In genomic region chr4:47333541-47333940, GRCm38 (mm10) we compare ENCODE assay signal across 23 mouse cellular contexts. TPM values are rescaled to one million over a fixed set of nuclear protein-coding genes. Genes with fewer than 3 reads are reported as not detected.
A peak's percentile ranks its signal among the peaks of the same experiment; 100 is the strongest.
DNase-seq lines count a peak whose midpoint lies in the region; ATAC-seq and TF ChIP-seq lines count a peak whose summit lies in the region.
"Had no signal": no experiment of that assay in that cellular context is flagged by ENCODE, and none has a peak within 500 bp of the region (broad histone marks: within the 10 kb centered on the region; RNA-seq: fewer than 3 reads in every experiment).

No protein-coding gene starts in this region.

- H3K27me3 ChIP-seq in lung, postnatal 0 days (replicated peaks; ENCODE audit: insufficient read depth, low read length), result no peaks in the 10 kb centered on the region
- H3K27me3 ChIP-seq in neural tube, embryonic 15.5 days (replicated peaks), result no peaks in the 10 kb centered on the region
- H3K27me3 ChIP-seq: embryonic facial prominence, embryonic 13.5 days; heart, embryonic 15.5 days had no signal

- no peak overlapping the region for H3K9ac ChIP-seq in lung, postnatal 0 days (replicated peaks; ENCODE audit: low read depth)
- H3K9ac ChIP-seq in neural tube, embryonic 15.5 days (replicated peaks), result no peak overlapping the region
- H3K9ac ChIP-seq: embryonic facial prominence, embryonic 13.5 days; forebrain, embryonic 12.5 days; heart, embryonic 15.5 days; hindbrain, embryonic 14.5 days had no signal

- H3K4me1 ChIP-seq in lung, postnatal 0 days (ENCODE audit: insufficient read depth, low read depth, low read length), result no peaks in the 10 kb centered on the region
- no peaks in the 10 kb centered on the region for H3K4me1 ChIP-seq in cortical plate, adult 2 months (ENCODE audit: control insufficient read depth, insufficient read depth, low read length)
- H3K4me1 ChIP-seq in neural tube, embryonic 15.5 days, result no peaks in the 10 kb centered on the region
- H3K4me1 ChIP-seq: forebrain, embryonic 12.5 days; heart, embryonic 15.5 days; hindbrain, embryonic 10.5 days had no signal

- no peak for TF ChIP-seq EP300 in lung, postnatal 0 days (IDR thresholded peaks at IDR 0.05)

- no peak for TF ChIP-seq POLR2A in cortical plate, adult 2 months (IDR thresholded peaks at IDR 0.05; ENCODE audit: extremely low read depth, insufficient read depth, low read length)

- no peaks in the 10 kb centered on the region for H3K36me3 ChIP-seq in lung, postnatal 0 days (ENCODE audit: insufficient read depth, low read length)
- H3K36me3 ChIP-seq in neural tube, embryonic 15.5 days, result no peaks in the 10 kb centered on the region
- H3K36me3 ChIP-seq: embryonic facial prominence, embryonic 13.5 days; forebrain, embryonic 12.5 days; G1E; heart, embryonic 15.5 days; hindbrain, embryonic 10.5 days had no signal

- H3K27ac ChIP-seq in lung, postnatal 0 days (ENCODE audit: low read length), result no peak overlapping the region
- 0 out of 2 replicates have a peak overlapping the region, but pooled peaks have one; percentile 12 for H3K27ac ChIP-seq in cortical plate, adult 2 months (ENCODE audit: insufficient read depth, low read length)
- H3K27ac ChIP-seq in neural tube, embryonic 15.5 days (replicated peaks), result no peak overlapping the region
- H3K27ac ChIP-seq: embryonic facial prominence, embryonic 13.5 days; forebrain, embryonic 12.5 days; gastrocnemius, adult 2 months; heart, adult 2 months; heart, embryonic 15.5 days; hindbrain, embryonic 10.5 days; hindbrain, embryonic 14.5 days had no signal

- no peak overlapping the region for H3K4me3 ChIP-seq in lung, postnatal 0 days (ENCODE audit: low read depth, low read length)
- no peak overlapping the region for H3K4me3 ChIP-seq in cortical plate, adult 2 months (ENCODE audit: insufficient read depth, low read length)
- H3K4me3 ChIP-seq in neural tube, embryonic 15.5 days (replicated peaks), result no peak overlapping the region
- H3K4me3 ChIP-seq: embryonic facial prominence, embryonic 13.5 days; forebrain, embryonic 12.5 days; gastrocnemius, adult 2 months; heart, adult 2 months; heart, embryonic 15.5 days; hindbrain, embryonic 10.5 days had no signal

- TF ChIP-seq CTCF in lung, postnatal 0 days (IDR thresholded peaks at IDR 0.05), result no peak
- no peak for TF ChIP-seq CTCF in cortical plate, adult 2 months (IDR thresholded peaks at IDR 0.05; ENCODE audit: extremely low read depth, insufficient read depth, low read length)

- DNase-seq in lung, postnatal 0 days (ENCODE audit: low spot score), result peak; percentile 19
- DNase-seq in lung, adult 18-20 months, result no peak
- DNase-seq in ovary, postnatal 36 days (ENCODE audit: low spot score), result no peak
- DNase-seq: adrenal gland, adult 8-10 months; adrenal gland, postnatal 36 days; B cell, adult 2 months; cerebellum, adult 11 months; cerebellum, adult 8-10 months; cerebellum, postnatal 14 days; gastrocnemius, adult 2 months; gastrocnemius, postnatal 36 days; heart, adult 2 months had no signal

- H3K4me2 ChIP-seq in lung, postnatal 0 days (replicated peaks; ENCODE audit: low read depth, low read length), result no peak overlapping the region
- no peak overlapping the region for H3K4me2 ChIP-seq in neural tube, embryonic 15.5 days
- H3K4me2 ChIP-seq: embryonic facial prominence, embryonic 13.5 days; forebrain, embryonic 12.5 days; heart, embryonic 11.5 days; heart, embryonic 15.5 days; hindbrain, embryonic 14.5 days had no signal

- 84% methylated on average over 3 of the region's 3 CpGs for WGBS in lung, postnatal 0 days
- 91% methylated on average over 3 of the region's 3 CpGs for WGBS in neural tube, embryonic 15.5 days

- ATAC-seq in lung, postnatal 0 days, result no peak
- peak; percentile 91 for ATAC-seq in monocyte, adult 5-6 weeks (replicated peaks; ENCODE audit: insufficient number of reproducible peaks, low FRiP score, low TSS enrichment, poor library complexity, severe bottlenecking)
- no peak for ATAC-seq in neural tube, embryonic 15.5 days (ENCODE audit: low FRiP score)
- ATAC-seq: CD4-positive, CD25-positive, alpha-beta regulatory T cell, adult 4 months had no signal

- no peaks in the 10 kb centered on the region for H3K9me3 ChIP-seq in lung, postnatal 0 days (ENCODE audit: low read length)
- no peaks in the 10 kb centered on the region for H3K9me3 ChIP-seq in neural tube, embryonic 15.5 days (replicated peaks)
- H3K9me3 ChIP-seq: embryonic facial prominence, embryonic 13.5 days; forebrain, embryonic 12.5 days; G1E; heart, embryonic 15.5 days; hindbrain, embryonic 10.5 days had no signal

RNA-seq across cellular contexts. Expression of gene Tgfbr1, which starts 19.5 kb away (rescaled TPM):
- polyA plus RNA-seq in lung, postnatal 0 days (2015; fragmentation: Nextera tagmentation; extraction: Ambion mirVana), result 12.8 and 14.6 TPM in 2 replicates
- 15.1 and 15.3 TPM in 2 replicates for polyA plus RNA-seq in cortical plate, adult 2 months (2012; rRNA removed)
- total RNA-seq in monocyte, adult 5-6 weeks (2017), result 149 to 221 TPM (median 220 TPM) in 3 replicates
- polyA plus RNA-seq in neural tube, embryonic 15.5 days (2015; fragmentation: Nextera tagmentation; extraction: Ambion mirVana), result 24.6 and 26.7 TPM in 2 replicates
